Mouse (Mus musculus) stomach, embryonic 14.5 days (tissue): ENCODE measurements around the gene Armc5. TPM values are rescaled to one million over a fixed set of nuclear protein-coding genes. Genes with fewer than 3 reads are reported as not detected.

Experiments used
- ATAC-seq: fragments of 200-750 bp; cut with Nextera tagmentation; 2 replicates; pipeline ENCODE4 v1.8.0; 2017; ENCODE audit warnings: low read depth, moderate TSS enrichment; ENCODE audit not compliant: insufficient number of reproducible peaks, insufficient read depth, low FRiP score
- H3K27ac ChIP-seq: fragments of 300-500 bp; sonication (generic); 2 replicates; pipeline ENCODE4 v1.5.1; 2014; ENCODE audit warnings: mild to moderate bottlenecking, low read length, moderate library complexity, mixed read lengths
- H3K27me3 ChIP-seq: fragments of 300-500 bp; sonication (generic); 2 replicates; pipeline ENCODE4 v1.6.1; 2014; ENCODE audit warnings: low read length, control low read depth, mixed read lengths; ENCODE audit not compliant: control insufficient read depth, insufficient read depth
- H3K36me3 ChIP-seq: fragments of 300-500 bp; sonication (generic); 2 replicates; pipeline ENCODE4 v1.6.1; 2014; ENCODE audit warnings: mild to moderate bottlenecking, control low read depth, low read length, moderate library complexity, mixed read lengths; ENCODE audit not compliant: control insufficient read depth, insufficient read depth
- H3K4me1 ChIP-seq: fragments of 300-500 bp; sonication (generic); 2 replicates; pipeline ENCODE4 v1.6.1; 2014; ENCODE audit warnings: low read length, control low read depth, mixed read lengths; ENCODE audit not compliant: control insufficient read depth, insufficient read depth
- H3K4me2 ChIP-seq: fragments of 300-500 bp; sonication (generic); replicated peaks from 2 replicates; pipeline ENCODE4 v1.6.1; 2014; ENCODE audit warnings: low read depth, low read length, control low read depth
- H3K4me3 ChIP-seq: fragments of 300-500 bp; sonication (generic); 2 replicates; pipeline ENCODE4 v1.5.1; 2014; ENCODE audit warnings: low read depth, low read length, control low read depth
- H3K9ac ChIP-seq: fragments of 300-500 bp; sonication (generic); replicated peaks from 2 replicates; pipeline ENCODE4 v1.6.1; 2014; ENCODE audit warnings: low read depth, mild to moderate bottlenecking, control low read depth, low read length, moderate library complexity, mixed read lengths
- H3K9me3 ChIP-seq: fragments of 300-500 bp; sonication (generic); 2 replicates; pipeline ENCODE4 v1.6.1; 2016; ENCODE audit warnings: low read depth, low read length, control low read depth; ENCODE audit not compliant: control insufficient read depth
- WGBS: fragments of 180-500 bp; shearing (Covaris S2); extraction: QIAGEN DNeasy Blood & Tissue Kit; methylation state at CpG from one replicate; pipeline ENCODE4 v1.1.7; 2014; 5-methylcytosine and 5-hydroxymethylcytosine counted together
- polyA plus RNA-seq: library from polyadenylated mRNA; unstranded; fragments of >200 nt; fragmentation: Nextera tagmentation; extraction: Ambion mirVana; gene quantifications from 2 replicates; pipeline ENCODE4 v1.2.1, GENCODE M21; 2014

The Armc5 gene
- 11.5 and 12.2 TPM in 2 replicates for polyA plus RNA-seq

DNA sequence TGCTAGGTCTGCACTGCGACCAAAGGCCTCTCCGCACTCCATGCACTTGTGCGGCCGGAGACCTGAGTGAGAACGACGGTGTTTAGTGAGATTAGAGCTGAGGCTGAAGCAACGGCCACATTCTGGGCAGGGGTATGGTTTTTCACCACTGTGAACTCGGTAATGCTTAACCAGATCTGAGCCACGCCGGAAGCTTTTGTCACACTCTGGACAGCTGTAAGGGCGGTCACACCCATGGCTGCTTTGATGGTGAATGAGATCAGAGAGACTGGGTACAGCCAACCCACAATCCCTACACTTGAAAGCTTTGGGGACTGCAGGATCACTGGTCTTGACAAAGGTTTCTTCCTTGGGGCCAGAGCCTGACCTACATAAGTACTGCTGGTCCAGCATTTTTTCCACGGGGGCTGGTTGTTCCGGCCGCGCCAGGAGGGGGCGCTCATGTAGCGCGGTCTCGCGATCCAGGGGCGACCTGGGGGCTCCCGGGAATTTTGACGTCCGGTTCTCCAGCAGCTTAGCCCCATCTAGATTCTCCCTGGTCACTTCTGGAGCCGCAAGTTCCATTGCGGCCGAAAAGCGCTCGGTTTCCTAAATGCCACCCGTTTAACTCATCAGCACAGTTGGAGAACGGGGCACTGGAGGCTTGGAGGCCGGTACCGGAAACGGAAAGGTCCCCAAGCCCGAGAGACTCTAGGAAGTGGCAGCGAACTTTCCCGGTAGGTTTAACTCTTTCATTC, at the start of gene Armc5:
TSS of gene Armc5 (plus strand) at position 487 of the 737 bp plus-strand sequence.
- WGBS: 24% methylated on average over 37 of the region's 37 CpGs
- H3K27ac ChIP-seq: peak within 1 kb of the TSS; percentile 96
- H3K4me1 ChIP-seq: peaks cover 11% of the 10 kb centered on the region; the same call in 1 of the 2 replicates
- H3K4me3 ChIP-seq: peak within 1 kb of the TSS; percentile 77
- no peaks in the 10 kb centered on the region for H3K9me3 ChIP-seq
- peak; percentile 30; the same call in 1 of the 2 replicates for ATAC-seq
- peaks cover 15% of the 10 kb centered on the region for H3K36me3 ChIP-seq
- H3K27me3 ChIP-seq: no peaks in the 10 kb centered on the region
- H3K4me2 ChIP-seq: peak within 1 kb of the TSS; percentile 64
- H3K9ac ChIP-seq: peak within 1 kb of the TSS; percentile 74

- H3K4me3 ChIP-seq: no peak overlapping the region
- H3K9ac ChIP-seq: no peak overlapping the region
- 88% methylated on average over 9 of the region's 9 CpGs for whole genome bisulfite sequencing
- no peaks in the 10 kb centered on the region for H3K4me1 ChIP-seq
- no peak overlapping the region for H3K27ac ChIP-seq
- H3K9me3 ChIP-seq: no peaks in the 10 kb centered on the region
- H3K4me2 ChIP-seq: no peak overlapping the region
- ATAC-seq: no peak
- no peaks in the 10 kb centered on the region for H3K27me3 ChIP-seq
- no peaks in the 10 kb centered on the region for H3K36me3 ChIP-seq
Measured at GRCm38 (mm10) chr7:128201607-128202006, 35.5 kb upstream of the Armc5 start.

DNA sequence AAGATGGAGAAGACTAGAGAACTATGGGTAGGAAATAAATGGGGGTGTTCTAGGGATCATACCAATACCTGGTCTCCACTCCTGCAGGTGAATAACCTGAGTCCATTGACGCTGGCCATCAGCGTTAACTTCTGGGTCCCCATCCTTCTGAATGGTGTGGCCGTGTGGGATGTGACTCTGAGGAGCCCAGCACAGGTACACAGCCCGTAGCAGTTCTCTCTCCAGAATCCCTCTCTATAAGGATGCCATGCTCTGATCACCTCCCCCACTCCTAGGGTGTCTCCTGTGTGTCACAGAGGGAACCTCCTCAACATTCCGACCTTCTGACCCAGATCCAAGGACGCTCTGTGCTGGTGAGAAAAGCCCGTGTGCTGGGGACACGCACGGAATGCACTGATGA, 34.1 kb upstream of the Armc5 start:
- H3K27ac ChIP-seq: no peak overlapping the region
- no peaks in the 10 kb centered on the region for H3K27me3 ChIP-seq
- WGBS: 74% methylated on average over 9 of the region's 9 CpGs
- ATAC-seq: no peak
- no peak overlapping the region for H3K9ac ChIP-seq
- no peaks in the 10 kb centered on the region for H3K4me1 ChIP-seq
- H3K36me3 ChIP-seq: no peaks in the 10 kb centered on the region
- H3K4me2 ChIP-seq: no peak overlapping the region
- no peaks in the 10 kb centered on the region for H3K9me3 ChIP-seq
- H3K4me3 ChIP-seq: no peak overlapping the region

DNA sequence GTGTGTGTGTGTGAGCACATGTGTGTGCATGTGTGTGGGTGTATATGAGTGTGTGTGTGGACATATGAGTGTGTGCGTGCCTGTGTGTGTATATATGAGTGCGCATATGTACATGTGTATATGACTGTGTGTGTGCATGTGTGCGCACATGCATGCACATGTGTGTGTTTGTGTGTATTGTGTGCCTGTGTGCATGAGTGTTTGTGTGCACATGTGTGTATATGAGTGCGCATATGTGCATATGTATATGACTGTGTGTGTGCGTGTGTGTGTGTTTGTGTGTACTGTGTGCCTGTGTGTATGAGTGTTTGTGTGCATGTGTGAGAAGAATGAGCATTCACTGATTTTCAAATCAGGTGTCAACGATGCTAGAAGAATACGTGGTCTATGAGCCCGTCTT, 33.0 kb upstream of the Armc5 start:
- WGBS: 94% methylated on average over 8 of the region's 8 CpGs
- no peaks in the 10 kb centered on the region for H3K27me3 ChIP-seq
- no peak overlapping the region for H3K4me3 ChIP-seq
- H3K27ac ChIP-seq: no peak overlapping the region
- H3K4me2 ChIP-seq: no peak overlapping the region
- no peak overlapping the region for H3K9ac ChIP-seq
- H3K36me3 ChIP-seq: no peaks in the 10 kb centered on the region
- no peaks in the 10 kb centered on the region for H3K4me1 ChIP-seq
- ATAC-seq: no peak
- no peaks in the 10 kb centered on the region for H3K9me3 ChIP-seq

DNA sequence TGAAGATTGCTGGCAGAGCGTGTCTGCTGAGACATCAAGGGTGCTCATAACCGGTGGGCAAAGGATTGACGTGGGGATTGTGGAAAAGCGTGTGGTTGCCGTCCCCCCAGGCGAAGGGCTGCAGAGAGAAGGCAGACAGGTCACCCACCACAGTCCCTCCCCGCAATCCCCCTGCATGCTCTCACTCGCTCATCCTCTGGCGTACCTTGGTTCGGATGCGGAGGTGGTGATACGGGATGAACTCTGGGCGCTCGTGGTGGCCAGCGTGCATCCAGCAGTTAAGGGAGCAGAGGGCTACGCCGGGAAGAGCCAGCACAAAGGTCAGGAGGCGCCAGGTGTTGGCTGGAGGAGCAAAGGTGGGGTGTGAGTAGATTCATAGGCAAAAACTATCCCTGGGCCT, 31.4 kb upstream of the Armc5 start:
- Histone ChIP-seq H3K4me3 (no peak overlapping the region), H3K4me1 (no peaks in the 10 kb centered on the region), H3K9ac (no peak overlapping the region), H3K36me3 (no peaks in the 10 kb centered on the region), H3K27ac (no peak overlapping the region), H3K4me2 (no peak overlapping the region), H3K9me3 (no peaks in the 10 kb centered on the region), H3K27me3 (no peaks in the 10 kb centered on the region)
- no peak for ATAC-seq
- WGBS: 83% methylated on average over 18 of the region's 18 CpGs

GRCm38 (mm10) chr7:128206152-128206551, 31.0 kb upstream of the Armc5 start, which contains the start of gene Cox6a2:
Cox6a2 (minus strand) TSS chr7:128206387.
- Histone ChIP-seq H3K4me3 (no peak within 1 kb of the TSS), H3K4me2 (no peak within 1 kb of the TSS), H3K36me3 (no peaks in the 10 kb centered on the region), H3K27me3 (no peaks in the 10 kb centered on the region), H3K27ac (no peak within 1 kb of the TSS), H3K9me3 (no peaks in the 10 kb centered on the region), H3K9ac (no peak within 1 kb of the TSS), H3K4me1 (no peaks in the 10 kb centered on the region)
- ATAC-seq: no peak
- WGBS: 77% methylated on average over 6 of the region's 6 CpGs

DNA sequence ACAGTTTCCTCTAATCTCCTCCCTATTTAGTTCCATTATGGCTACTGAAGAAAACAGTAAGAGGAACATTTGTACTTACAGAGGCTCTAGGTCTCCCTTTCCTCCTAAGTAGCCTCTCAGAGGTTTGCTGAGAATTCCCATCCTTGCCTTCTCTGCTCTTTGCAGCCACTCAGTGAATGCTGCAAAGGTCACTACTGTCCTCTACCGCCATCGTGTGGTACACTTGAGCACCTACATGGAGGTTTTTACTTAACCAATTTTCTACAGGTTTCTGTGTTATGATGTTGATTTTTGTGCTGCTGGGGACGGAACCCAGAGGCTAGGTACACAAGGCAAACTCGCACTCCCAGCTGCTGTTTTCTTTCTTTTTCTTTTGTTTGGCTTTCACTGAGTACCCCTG, 29.0 kb upstream of the Armc5 start:
- H3K27ac ChIP-seq: no peak overlapping the region
- no peak overlapping the region for H3K9ac ChIP-seq
- no peak overlapping the region for H3K4me2 ChIP-seq
- H3K36me3 ChIP-seq: no peaks in the 10 kb centered on the region
- H3K9me3 ChIP-seq: no peaks in the 10 kb centered on the region
- H3K4me1 ChIP-seq: no peaks in the 10 kb centered on the region
- WGBS: 4% methylated on average over 4 of the region's 4 CpGs
- ATAC-seq: peak; percentile 10; the same call in 1 of the 2 replicates
- H3K27me3 ChIP-seq: no peaks in the 10 kb centered on the region
- H3K4me3 ChIP-seq: no peak overlapping the region

GRCm38 (mm10) chr7:128209826-128210225, 27.3 kb upstream of the Armc5 start:
- H3K36me3 ChIP-seq: no peaks in the 10 kb centered on the region
- H3K4me2 ChIP-seq: no peak overlapping the region
- H3K4me1 ChIP-seq: no peaks in the 10 kb centered on the region
- no peak overlapping the region for H3K9ac ChIP-seq
- no peak overlapping the region for H3K4me3 ChIP-seq
- H3K27me3 ChIP-seq: no peaks in the 10 kb centered on the region
- WGBS: 31% methylated on average over 3 of the region's 3 CpGs
- ATAC-seq: no peak
- no peak overlapping the region for H3K27ac ChIP-seq
- H3K9me3 ChIP-seq: no peaks in the 10 kb centered on the region

- H3K36me3 ChIP-seq: no peaks in the 10 kb centered on the region
- no peak overlapping the region for H3K27ac ChIP-seq
- no peak overlapping the region for H3K4me3 ChIP-seq
- no peaks in the 10 kb centered on the region for H3K27me3 ChIP-seq
- ATAC-seq: no peak
- no peak overlapping the region for H3K4me2 ChIP-seq
- no peaks in the 10 kb centered on the region for H3K9me3 ChIP-seq
- no peak overlapping the region for H3K9ac ChIP-seq
- WGBS: 74% methylated on average over 4 of the region's 4 CpGs
- no peaks in the 10 kb centered on the region for H3K4me1 ChIP-seq
Measured at GRCm38 (mm10) chr7:128219952-128220351, 17.2 kb upstream of the Armc5 start.
